Mouse (Mus musculus): ENCODE measurements around the gene Sat2. TPM values are rescaled to one million over a fixed set of nuclear protein-coding genes. Genes with fewer than 3 reads are reported as not detected.

Gene Sat2
- not detected in 4 replicates for total RNA-seq (2023; ENCODE audit: inconsistent age)

DNA sequence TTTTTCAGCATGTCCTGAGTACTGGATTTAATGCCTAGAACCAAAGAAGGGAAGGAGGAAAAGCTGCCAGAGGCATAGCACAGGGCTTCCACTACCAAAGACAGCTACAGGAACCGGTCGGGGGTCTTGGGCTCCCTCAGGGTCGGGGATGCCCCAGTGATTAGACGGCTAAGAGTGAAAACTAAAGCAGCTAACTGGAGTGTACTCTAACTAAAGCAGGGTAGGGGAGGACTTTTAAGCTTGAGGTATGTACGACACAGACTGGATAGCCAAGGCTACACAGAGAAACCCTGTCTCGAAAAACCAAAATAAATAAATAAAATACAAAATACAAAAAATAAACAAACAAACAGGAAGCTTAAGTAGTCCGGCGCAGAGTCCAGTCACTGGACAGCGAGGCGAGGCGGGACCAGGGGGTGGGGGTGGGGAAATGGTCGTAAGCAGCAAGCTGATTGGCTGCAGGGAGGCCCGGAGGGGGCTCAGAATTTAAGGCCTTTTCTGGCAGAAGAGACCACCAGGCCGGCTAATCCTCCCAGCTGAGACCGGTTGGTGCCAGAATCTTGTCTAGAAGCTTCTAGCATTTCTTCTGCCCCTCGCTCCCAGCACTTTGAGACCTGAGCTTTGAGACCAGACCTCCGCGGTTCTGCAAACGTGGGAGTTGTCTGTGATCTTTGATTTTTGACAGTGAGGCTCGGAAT, at the start of gene Sat2:
TSS of gene Sat2 (plus strand) at position 454 of the 698 bp plus-strand sequence.

DNA sequence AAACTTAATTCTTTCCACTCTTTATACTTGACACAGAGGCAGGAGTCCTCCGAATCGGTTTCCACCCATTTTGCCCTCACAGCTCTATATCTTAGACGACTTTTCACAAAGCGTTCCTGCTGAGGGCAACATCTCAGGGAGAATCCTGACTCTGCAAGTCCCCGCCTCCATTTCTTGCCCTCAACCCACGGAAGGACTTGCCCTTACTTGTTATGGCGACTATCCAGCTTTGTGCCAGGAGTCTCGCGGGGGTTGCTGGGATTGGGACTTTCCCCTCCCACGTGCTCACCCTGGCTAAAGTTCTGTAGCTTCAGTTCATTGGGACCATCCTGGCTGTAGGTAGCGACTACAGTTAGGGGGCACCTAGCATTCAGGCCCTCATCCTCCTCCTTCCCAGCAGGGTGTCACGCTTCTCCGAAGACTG, 41.7 kb upstream of the Sat2 start, which contains the start of the genes Wrap53 and Trp53:
TSS of gene Wrap53 (minus strand) at position 165 of the 424 bp plus-strand sequence.
TSS of gene Trp53 (plus strand) at position 269 of the 424 bp plus-strand sequence.

DNA sequence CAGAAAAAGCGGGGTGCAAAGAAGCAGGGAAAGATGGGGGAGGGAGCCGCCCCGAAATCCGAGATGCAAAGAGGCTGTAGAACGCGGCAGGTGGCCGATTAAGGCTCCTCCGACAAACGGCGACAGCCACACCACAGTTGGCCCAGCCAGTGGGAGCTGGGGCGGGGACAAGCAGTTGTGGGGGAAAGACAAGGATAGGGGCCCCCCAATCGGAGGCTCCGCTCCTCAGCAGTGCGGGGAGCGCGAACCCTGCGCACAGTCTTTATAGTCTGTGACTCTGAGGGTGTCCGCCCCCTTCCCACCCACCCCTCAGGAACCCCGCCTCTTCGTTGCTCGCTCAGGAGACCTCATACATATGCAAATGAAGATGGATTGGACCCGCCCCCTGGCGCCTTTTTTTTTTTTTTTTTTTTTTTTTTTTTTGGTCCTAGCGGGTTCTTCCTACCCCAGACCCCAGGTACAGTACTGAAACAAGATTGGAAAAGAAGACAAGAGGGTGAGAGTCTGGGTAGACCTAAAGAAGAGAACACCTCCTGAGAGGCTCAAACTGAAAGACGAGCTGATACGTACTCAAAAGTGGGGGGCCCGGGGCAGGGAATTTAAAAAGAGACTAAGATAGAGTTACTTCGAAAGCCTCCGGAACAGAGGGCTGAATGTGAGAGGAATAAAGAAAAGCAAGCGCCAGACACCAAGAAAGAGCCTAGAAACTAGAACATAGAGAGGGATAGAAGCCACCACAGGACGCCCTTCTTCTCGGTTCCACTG, 15.9 kb upstream of the Sat2 start, which contains the start of gene Atp1b2:
TSS of gene Atp1b2 (minus strand) at position 217 of the 765 bp plus-strand sequence.

DNA sequence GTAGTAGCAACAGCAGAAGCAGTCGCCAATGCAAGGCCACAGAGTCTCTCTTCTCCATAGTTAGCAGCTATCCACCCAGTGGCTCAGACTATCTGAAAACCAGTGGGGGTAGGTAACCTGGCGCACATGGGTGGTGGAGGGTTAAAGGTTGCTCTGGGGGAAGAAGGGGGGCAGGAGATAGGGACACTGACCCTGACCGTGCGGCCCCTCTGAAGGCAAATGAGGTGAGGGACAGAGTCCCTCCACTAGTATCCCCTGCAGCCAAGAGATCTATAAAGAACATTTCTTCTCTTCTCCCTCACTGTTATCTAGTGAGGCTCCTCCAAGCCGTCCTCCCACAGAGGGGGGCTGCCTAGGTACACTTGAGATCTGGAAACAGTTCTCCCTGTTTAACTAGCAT, 4.0 kb upstream of the Sat2 start, which contains the start of gene Shbg:
TSS of gene Shbg (minus strand) at position 101 of the 400 bp plus-strand sequence.

DNA sequence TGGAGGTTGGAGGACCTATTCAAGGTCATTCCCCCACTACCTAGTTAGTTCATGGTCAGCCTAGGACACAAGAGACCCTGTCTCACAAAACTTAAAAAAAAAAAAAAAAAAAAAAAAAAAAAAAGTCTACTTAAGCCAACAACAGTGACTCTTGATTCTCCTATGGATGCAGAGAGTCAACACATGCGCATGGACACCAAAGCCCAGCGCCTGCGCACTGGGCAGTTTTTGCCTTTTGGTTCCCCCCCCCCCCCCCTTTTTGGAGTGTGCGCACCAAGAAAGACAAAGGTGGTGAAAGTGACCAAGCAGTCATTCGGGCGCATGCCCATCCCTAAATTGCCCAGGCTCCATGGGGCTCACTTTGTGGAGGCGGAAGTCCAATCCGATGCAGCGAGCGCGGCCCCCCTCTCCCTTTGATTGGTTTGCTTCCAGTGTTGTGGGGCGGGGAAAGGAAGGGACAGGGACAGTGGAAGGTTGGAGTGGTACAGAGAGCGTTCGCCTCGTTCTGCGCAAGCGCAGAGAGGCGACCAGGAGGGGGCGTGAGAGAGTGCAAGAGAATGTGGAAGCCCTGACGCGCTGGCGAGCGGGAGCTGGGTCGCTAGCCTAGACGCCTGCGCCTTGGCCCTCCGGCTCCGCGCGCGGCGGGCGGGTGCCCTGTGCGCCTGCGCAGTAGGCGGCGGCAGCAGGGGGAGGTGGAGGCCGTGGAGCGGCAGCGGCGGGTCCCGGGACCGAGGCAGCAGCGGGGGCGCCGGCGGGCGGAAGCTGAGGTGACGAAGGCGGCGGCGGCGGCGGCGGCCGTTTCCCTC, 10.7 kb downstream of the Sat2 start, which contains the start of gene Fxr2:
TSS of gene Fxr2 (plus strand) at position 707 of the 806 bp plus-strand sequence.

DNA sequence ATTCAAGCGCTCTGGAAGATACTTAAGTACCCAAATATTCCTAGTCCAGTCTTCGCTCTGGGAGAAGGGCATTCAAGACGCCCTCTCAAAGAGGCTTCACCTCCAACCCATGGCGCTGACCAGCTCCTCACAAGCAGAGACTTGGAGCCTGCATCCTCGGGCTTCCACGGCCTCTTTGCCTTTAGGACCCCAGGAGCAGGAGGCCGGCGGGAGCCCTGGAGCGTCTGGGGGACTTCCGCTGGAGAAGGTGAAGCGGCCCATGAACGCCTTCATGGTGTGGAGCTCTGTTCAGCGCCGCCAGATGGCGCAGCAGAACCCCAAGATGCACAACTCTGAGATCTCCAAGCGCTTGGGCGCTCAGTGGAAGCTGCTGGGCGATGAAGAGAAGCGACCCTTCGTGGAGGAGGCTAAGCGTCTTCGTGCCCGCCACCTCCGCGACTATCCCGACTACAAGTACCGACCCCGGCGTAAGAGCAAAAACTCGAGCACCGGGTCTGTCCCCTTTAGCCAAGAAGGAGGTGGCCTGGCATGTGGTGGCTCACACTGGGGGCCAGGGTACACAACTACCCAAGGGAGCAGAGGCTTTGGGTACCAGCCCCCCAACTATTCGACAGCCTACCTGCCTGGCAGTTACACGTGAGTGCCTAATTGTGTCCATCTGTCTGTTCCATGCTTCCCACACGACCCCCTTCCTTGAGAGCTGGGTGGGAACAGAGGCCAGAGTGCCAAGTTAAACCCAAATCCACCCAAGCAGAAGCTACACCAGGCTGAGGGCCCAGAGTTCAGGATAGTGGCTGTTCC, 33.6 kb downstream of the Sat2 start, which contains the start of gene Sox15:
TSS of gene Sox15 (plus strand) at position 51 of the 801 bp plus-strand sequence.

DNA sequence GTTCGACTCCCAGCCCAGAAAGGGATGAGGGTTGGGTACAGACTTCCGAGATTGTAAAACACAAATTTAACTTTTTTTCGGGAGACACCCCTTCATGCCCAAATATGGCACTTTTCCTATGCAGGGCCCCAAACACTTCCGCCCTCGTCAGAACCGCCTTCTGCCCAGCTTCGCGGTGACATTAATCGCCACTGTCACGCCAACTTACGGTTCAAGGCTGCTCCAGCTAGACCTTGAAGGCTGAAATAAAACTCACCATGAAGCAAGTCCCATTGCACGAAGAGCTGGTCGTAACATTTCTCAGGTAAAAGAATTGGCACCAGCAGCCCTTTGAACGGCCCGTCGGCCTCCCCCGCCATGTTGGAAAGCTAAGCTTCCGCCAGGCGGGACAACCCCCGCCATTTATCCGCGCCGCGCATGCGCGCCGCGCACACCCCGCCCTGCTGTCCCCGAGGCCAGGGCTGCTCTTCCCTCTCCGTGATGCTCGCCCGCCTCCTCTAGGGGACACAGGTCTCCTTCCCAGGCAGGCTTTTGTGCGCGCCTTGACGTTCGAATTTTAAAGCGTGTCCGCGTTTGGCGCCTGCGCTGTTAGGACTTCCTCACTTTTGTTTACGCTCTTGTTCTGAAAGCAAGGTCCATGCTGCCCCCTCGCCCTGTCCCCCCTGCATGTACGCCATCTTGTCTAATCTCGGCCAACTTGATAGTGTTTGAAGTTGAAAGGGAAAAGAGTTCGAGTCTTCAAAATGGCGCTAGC, 40.6 kb downstream of the Sat2 start, which contains the start of gene Mpdu1:
TSS of gene Mpdu1 (minus strand) at position 430 of the 754 bp plus-strand sequence.

DNA sequence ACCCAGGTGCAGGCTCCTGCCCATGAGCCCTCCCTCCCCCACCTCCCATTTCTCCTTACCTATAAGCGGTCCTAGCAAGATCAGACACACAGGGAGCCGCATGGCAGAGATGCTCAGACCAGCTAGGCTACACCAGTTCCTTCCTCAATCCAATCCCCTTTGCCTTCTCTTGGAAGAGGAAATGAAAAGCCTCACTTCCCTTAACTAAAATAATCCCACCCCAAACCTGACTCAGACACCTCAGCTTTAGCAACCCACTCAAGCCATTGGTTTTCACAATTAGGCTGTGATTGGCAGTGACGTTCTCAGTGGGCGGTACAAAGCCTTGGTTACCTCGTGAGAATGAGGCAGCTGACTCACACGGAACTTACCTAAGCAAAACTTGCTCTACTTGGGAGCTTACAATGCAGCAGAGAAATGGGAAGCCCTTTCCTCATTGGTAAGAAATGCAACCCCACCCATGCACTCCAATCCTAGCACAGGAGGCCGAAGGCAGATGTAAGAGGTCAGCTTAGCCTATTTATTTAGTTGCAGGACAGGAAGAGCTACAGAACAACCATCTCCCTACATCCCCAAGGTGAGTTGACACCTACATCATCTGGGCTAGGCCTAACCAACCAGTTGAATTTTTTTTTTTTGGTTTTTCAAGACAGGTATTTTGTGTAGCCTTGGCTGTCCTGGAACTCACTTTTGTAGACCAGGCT, 44.3 kb downstream of the Sat2 start, which contains the start of gene Cd68:
TSS of gene Cd68 (minus strand) at position 193 of the 704 bp plus-strand sequence.

DNA sequence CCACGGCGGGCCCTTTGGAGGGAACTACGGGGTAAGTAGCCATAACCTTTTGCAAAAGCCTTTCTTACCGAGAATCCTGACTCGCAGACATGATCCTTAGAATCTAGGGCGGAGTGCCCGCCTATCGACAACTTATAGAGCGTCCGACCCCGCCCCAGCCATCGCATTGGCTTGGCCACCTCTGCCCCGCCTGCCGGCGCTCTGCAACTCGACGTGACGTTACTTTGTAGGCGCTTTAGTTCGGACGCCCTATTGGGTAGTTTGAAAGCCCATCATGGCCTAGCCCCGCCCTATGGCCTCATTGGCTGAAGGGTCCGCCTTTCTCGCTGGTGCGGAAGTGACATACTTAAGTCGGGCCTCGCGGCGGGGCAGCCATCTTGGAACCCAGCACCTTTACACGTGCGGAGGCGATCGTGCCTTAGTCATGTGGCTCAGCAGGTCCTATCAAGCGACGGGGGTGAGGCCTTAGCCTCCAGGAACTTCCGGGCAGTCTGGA, 50.4 kb downstream of the Sat2 start, which contains the start of gene Eif4a1:
TSS of gene Eif4a1 (minus strand) at position 213 of the 496 bp plus-strand sequence.

Other genes starting within 250 kb of the Sat2 start
- 39.9 to 59.3 TPM (median 48.7 TPM) in 4 replicates for gene Naa38, start 226.5 kb upstream of the Sat2 start, total RNA-seq (2023; ENCODE audit: inconsistent age)
- 35.8 to 44.9 TPM (median 38.2 TPM) in 4 replicates for gene Cyb5d1, start 226.4 kb upstream of the Sat2 start, total RNA-seq (2023; ENCODE audit: inconsistent age)
- 11.0 to 13.5 TPM (median 12.3 TPM) in 4 replicates for gene Tmem88, start 223.8 kb upstream of the Sat2 start, total RNA-seq (2023; ENCODE audit: inconsistent age)
- gene Kdm6b, start 208.3 kb upstream of the Sat2 start, total RNA-seq (2023; ENCODE audit: inconsistent age), result 323 to 405 TPM (median 369 TPM) in 4 replicates
- gene Dnah2, start 72.9 kb upstream of the Sat2 start, total RNA-seq (2023; ENCODE audit: inconsistent age), result not detected in 4 replicates
- 0.36 to 0.93 TPM (median 0.45 TPM) in 4 replicates for gene Efnb3, start 61.8 kb upstream of the Sat2 start, total RNA-seq (2023; ENCODE audit: inconsistent age)
- 11.6 to 16.8 TPM (median 11.9 TPM) in 4 replicates for gene Wrap53, start 41.8 kb upstream of the Sat2 start, total RNA-seq (2023; ENCODE audit: inconsistent age)
- gene Trp53, start 41.7 kb upstream of the Sat2 start, total RNA-seq (2023; ENCODE audit: inconsistent age), result 130 to 136 TPM (median 131 TPM) in 4 replicates
- gene Atp1b2, start 16.1 kb upstream of the Sat2 start, total RNA-seq (2023; ENCODE audit: inconsistent age), result 0.33 TPM in 1 of 4 replicates, not detected in the others
- not detected in 4 replicates for gene Shbg, start 4.1 kb upstream of the Sat2 start, total RNA-seq (2023; ENCODE audit: inconsistent age)
- gene Fxr2, start 11.0 kb downstream of the Sat2 start, total RNA-seq (2023; ENCODE audit: inconsistent age), result 76.8 to 83.1 TPM (median 77.8 TPM) in 4 replicates
- gene Sox15, start 33.3 kb downstream of the Sat2 start, total RNA-seq (2023; ENCODE audit: inconsistent age), result 0.84 TPM in 1 of 4 replicates, not detected in the others
- 58.0 to 71.6 TPM (median 63.0 TPM) in 4 replicates for gene Mpdu1, start 40.6 kb downstream of the Sat2 start, total RNA-seq (2023; ENCODE audit: inconsistent age)
- gene Cd68, start 44.1 kb downstream of the Sat2 start, total RNA-seq (2023; ENCODE audit: inconsistent age), result 11.8 to 14.7 TPM (median 12.5 TPM) in 4 replicates
- gene Eif4a1, start 50.4 kb downstream of the Sat2 start, total RNA-seq (2023; ENCODE audit: inconsistent age), result 670 to 697 TPM (median 692 TPM) in 4 replicates
- gene Senp3, start 60.1 kb downstream of the Sat2 start, total RNA-seq (2023; ENCODE audit: inconsistent age), result 108 to 153 TPM (median 136 TPM) in 4 replicates
- gene Tnfsf13, start 63.8 kb downstream of the Sat2 start, total RNA-seq (2023; ENCODE audit: inconsistent age), result 0.32 TPM in 1 of 4 replicates, not detected in the others
- gene Tnfsf12, start 73.8 kb downstream of the Sat2 start, total RNA-seq (2023; ENCODE audit: inconsistent age), result 0.51 TPM in 1 of 4 replicates, not detected in the others
- gene Tnfsfm13, start 74.1 kb downstream of the Sat2 start, total RNA-seq (2023; ENCODE audit: inconsistent age), result 0.45 to 0.78 TPM in 2 of 4 replicates, not detected in the others
- gene Polr2a, start 136.6 kb downstream of the Sat2 start, total RNA-seq (2023; ENCODE audit: inconsistent age), result 231 to 244 TPM (median 242 TPM) in 4 replicates
- gene Slc35g3, start 139.9 kb downstream of the Sat2 start, total RNA-seq (2023; ENCODE audit: inconsistent age), result not detected in 4 replicates
- gene Zbtb4, start 143.9 kb downstream of the Sat2 start, total RNA-seq (2023; ENCODE audit: inconsistent age), result 52.3 to 57.6 TPM (median 54.5 TPM) in 4 replicates
- gene Chrnb1, start 173.9 kb downstream of the Sat2 start, total RNA-seq (2023; ENCODE audit: inconsistent age), result 8.3 to 11.3 TPM (median 10.1 TPM) in 4 replicates
- 0.16 to 0.27 TPM in 2 of 4 replicates, not detected in the others for gene Fgf11, start 179.8 kb downstream of the Sat2 start, total RNA-seq (2023; ENCODE audit: inconsistent age)
- not detected in 4 replicates for gene Tmem102, start 183.6 kb downstream of the Sat2 start, total RNA-seq (2023; ENCODE audit: inconsistent age)
- not detected in 4 replicates for gene Gm39566, start 193.3 kb downstream of the Sat2 start, total RNA-seq (2023; ENCODE audit: inconsistent age)
- not detected in 4 replicates for gene Spem2, start 196.4 kb downstream of the Sat2 start, total RNA-seq (2023; ENCODE audit: inconsistent age)
- not detected in 4 replicates for gene Spem1, start 200.2 kb downstream of the Sat2 start, total RNA-seq (2023; ENCODE audit: inconsistent age)
- 0.24 to 1.3 TPM (median 0.59 TPM) in 4 replicates for gene Nlgn2, start 215.8 kb downstream of the Sat2 start, total RNA-seq (2023; ENCODE audit: inconsistent age)
- 30.9 to 38.6 TPM (median 37.0 TPM) in 4 replicates for gene Tmem256, start 216.5 kb downstream of the Sat2 start, total RNA-seq (2023; ENCODE audit: inconsistent age)
- gene Plscr3, start 224.4 kb downstream of the Sat2 start, total RNA-seq (2023; ENCODE audit: inconsistent age), result 9.8 to 13.0 TPM (median 11.5 TPM) in 4 replicates
- not detected in 4 replicates for gene Tnk1, start 236.7 kb downstream of the Sat2 start, total RNA-seq (2023; ENCODE audit: inconsistent age)

Measured in B cell, adult (primary cell).